Mouse (Mus musculus): ENCODE data around the gene Cdh23.

The Cdh23 gene

GRCm38 (mm10) chr10:60346701-60347405 is 349.4 kb downstream of the Cdh23 start, which contains the start of gene Vsir:
Gene Vsir (plus strand): TSS chr10:60346851.
- in situ Hi-C loops (cut with MseI, MboI): no loop called here

- in situ Hi-C loops (cut with MseI, MboI): no loop called here
Observed at GRCm38 (mm10) chr10:60346056-60346455, 350.2 kb downstream of the Cdh23 start.

- in situ Hi-C loops (cut with MseI, MboI): no loop called here
Observed at GRCm38 (mm10) chr10:60344111-60344510, 352.2 kb downstream of the Cdh23 start.

- in situ Hi-C loops (cut with MseI, MboI): no loop called here
Observed at GRCm38 (mm10) chr10:60341528-60341927, 354.8 kb downstream of the Cdh23 start.

GRCm38 (mm10) chr10:60335021-60335420 is 361.3 kb downstream of the Cdh23 start:
- in situ Hi-C loops (cut with MseI, MboI): no loop called here

- in situ Hi-C loops (cut with MseI, MboI): no loop called here
Observed at GRCm38 (mm10) chr10:60334583-60334982, 361.7 kb downstream of the Cdh23 start.

GRCm38 (mm10) chr10:60328963-60329650 is 367.2 kb downstream of the Cdh23 start:
- in situ Hi-C loops (cut with MseI, MboI): no loop called here

- in situ Hi-C loops (cut with MseI, MboI): no loop called here
Observed at GRCm38 (mm10) chr10:60316166-60316565, 380.1 kb downstream of the Cdh23 start.

GRCm38 (mm10) chr10:60313606-60314005 is 382.7 kb downstream of the Cdh23 start:
- in situ Hi-C loops (cut with MseI, MboI): no loop called here

GRCm38 (mm10) chr10:60310629-60311028 is 385.7 kb downstream of the Cdh23 start:
- in situ Hi-C loops (cut with MseI, MboI): no loop called here

- in situ Hi-C loops (cut with MseI, MboI): loop anchor here (5.0 to 10.0 kb wide), 2 partner anchors 107 to 390 kb away; partner anchors contain the start of gene Cdh23 (in 1 of the 2)
Observed at GRCm38 (mm10) chr10:60304854-60305628, 391.2 kb downstream of the Cdh23 start.

GRCm38 (mm10) chr10:60303419-60303818 is 392.9 kb downstream of the Cdh23 start:
- in situ Hi-C loops (cut with MseI, MboI): loop anchor here in 1 of 2 experiments (10.0 kb wide), 1 partner anchor 391 kb away; the partner anchor contains the start of gene Cdh23

- in situ Hi-C loops (cut with MseI, MboI): loop anchor here in 1 of 2 experiments (10.0 kb wide), 1 partner anchor 395 kb away; the partner anchor contains the start of gene Cdh23
Observed at GRCm38 (mm10) chr10:60299636-60300035, 396.7 kb downstream of the Cdh23 start.

- in situ Hi-C loops (cut with MseI, MboI): no loop called here
Observed at GRCm38 (mm10) chr10:60296027-60296426, 400.3 kb downstream of the Cdh23 start.

GRCm38 (mm10) chr10:60295356-60295755 is 400.9 kb downstream of the Cdh23 start:
- in situ Hi-C loops (cut with MseI, MboI): no loop called here

GRCm38 (mm10) chr10:60294621-60295020 is 401.7 kb downstream of the Cdh23 start:
- in situ Hi-C loops (cut with MseI, MboI): no loop called here

- in situ Hi-C loops (cut with MseI, MboI): no loop called here
Observed at GRCm38 (mm10) chr10:60292209-60292608, 404.1 kb downstream of the Cdh23 start.

GRCm38 (mm10) chr10:60290739-60291110 is 405.6 kb downstream of the Cdh23 start:
- in situ Hi-C loops (cut with MseI, MboI): no loop called here

- in situ Hi-C loops (cut with MseI, MboI): no loop called here
Observed at GRCm38 (mm10) chr10:60290026-60290738, 406.1 kb downstream of the Cdh23 start.

GRCm38 (mm10) chr10:60289216-60289615 is 407.1 kb downstream of the Cdh23 start:
- in situ Hi-C loops (cut with MseI, MboI): no loop called here

GRCm38 (mm10) chr10:60287726-60288125 is 408.6 kb downstream of the Cdh23 start:
- in situ Hi-C loops (cut with MseI, MboI): no loop called here
